Mouse (Mus musculus) intestine, embryonic 14.5 days (tissue): ENCODE results near the gene Brca1. TPM values are rescaled to one million over a fixed set of nuclear protein-coding genes. Genes with fewer than 3 reads are reported as not detected.

ENCODE experiments used
- ATAC-seq: fragments of 200-750 bp; cut with Nextera tagmentation; replicated peaks from 2 replicates; pipeline ENCODE4 v1.8.0; 2017; ENCODE audit warnings: low read depth, moderate number of reproducible peaks, moderate TSS enrichment, moderate library complexity; ENCODE audit not compliant: low FRiP score, low TSS enrichment
- DNase-seq: peaks from one replicate; pipeline ENCODE4 v3.0.0-alpha.2; 2018; ENCODE audit warnings: low spot score
- H3K27ac ChIP-seq: fragments of 300-500 bp; sonication (generic); 2 replicates; pipeline ENCODE4 v1.5.1; 2014; ENCODE audit warnings: low read depth, mild to moderate bottlenecking, control low read depth
- H3K27me3 ChIP-seq: fragments of 300-500 bp; sonication (generic); replicated peaks from 2 replicates; pipeline ENCODE4 v1.6.1; 2014; ENCODE audit warnings: low read length, control low read depth; ENCODE audit not compliant: control insufficient read depth, insufficient read depth
- H3K36me3 ChIP-seq: fragments of 300-500 bp; sonication (generic); 2 replicates; pipeline ENCODE4 v1.6.1; 2014; ENCODE audit warnings: low read length, control low read depth; ENCODE audit not compliant: control insufficient read depth, insufficient read depth
- H3K4me1 ChIP-seq: fragments of 300-500 bp; sonication (generic); replicated peaks from 2 replicates; pipeline ENCODE4 v1.6.1; 2014; ENCODE audit warnings: low read length, control low read depth, mixed read lengths; ENCODE audit not compliant: control insufficient read depth, insufficient read depth
- H3K4me2 ChIP-seq: fragments of 300-500 bp; sonication (generic); 2 replicates; pipeline ENCODE4 v1.6.1; 2014; ENCODE audit warnings: low read length
- H3K4me3 ChIP-seq: fragments of 300-500 bp; sonication (generic); 2 replicates; pipeline ENCODE4 v1.5.1; 2014; ENCODE audit warnings: low read depth, low read length, control low read depth, mixed read lengths
- H3K9ac ChIP-seq: fragments of 300-500 bp; sonication (generic); 2 replicates; pipeline ENCODE4 v1.6.1; 2014; ENCODE audit warnings: mild to moderate bottlenecking, low read length
- H3K9me3 ChIP-seq: fragments of 300-500 bp; sonication (generic); 2 replicates; pipeline ENCODE4 v1.6.1; 2016; ENCODE audit warnings: low read length, control low read depth; ENCODE audit not compliant: control insufficient read depth
- WGBS: fragments of 180-500 bp; shearing (Covaris S2); extraction: QIAGEN DNeasy Blood & Tissue Kit; methylation state at CpG from one replicate; pipeline ENCODE4 v1.1.7; 2014; 5-methylcytosine and 5-hydroxymethylcytosine counted together
- polyA plus RNA-seq: library from polyadenylated mRNA; unstranded; fragments of >200 nt; fragmentation: Nextera tagmentation; extraction: Ambion mirVana; gene quantifications from 2 replicates; pipeline ENCODE4 v1.2.1, GENCODE M21; 2014

Gene Brca1
- polyA plus RNA-seq, 1 experiment from 2014 or later = 13.3 TPM

DNA sequence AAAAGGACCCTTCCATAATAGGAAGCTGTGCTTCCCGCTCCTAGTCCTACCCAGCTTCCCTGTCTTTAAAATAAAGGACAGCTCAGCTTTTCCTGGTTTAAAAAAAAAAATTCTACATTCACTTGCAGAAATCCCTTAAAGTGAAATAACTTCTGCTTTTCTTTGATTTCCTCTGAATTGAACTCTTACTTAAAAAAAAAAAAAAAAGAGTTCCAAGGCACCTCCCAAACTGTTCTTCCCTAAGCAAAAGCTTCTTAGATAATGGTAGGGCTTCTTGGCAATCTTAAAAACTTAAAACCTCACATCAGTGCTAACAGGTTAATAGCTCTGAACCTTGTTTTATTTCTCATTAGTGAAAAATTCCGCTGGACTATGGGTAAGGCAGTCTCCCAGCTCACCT lies 31.4 kb upstream of the Brca1 start:
- no peak overlapping the region for H3K27ac ChIP-seq

DNA sequence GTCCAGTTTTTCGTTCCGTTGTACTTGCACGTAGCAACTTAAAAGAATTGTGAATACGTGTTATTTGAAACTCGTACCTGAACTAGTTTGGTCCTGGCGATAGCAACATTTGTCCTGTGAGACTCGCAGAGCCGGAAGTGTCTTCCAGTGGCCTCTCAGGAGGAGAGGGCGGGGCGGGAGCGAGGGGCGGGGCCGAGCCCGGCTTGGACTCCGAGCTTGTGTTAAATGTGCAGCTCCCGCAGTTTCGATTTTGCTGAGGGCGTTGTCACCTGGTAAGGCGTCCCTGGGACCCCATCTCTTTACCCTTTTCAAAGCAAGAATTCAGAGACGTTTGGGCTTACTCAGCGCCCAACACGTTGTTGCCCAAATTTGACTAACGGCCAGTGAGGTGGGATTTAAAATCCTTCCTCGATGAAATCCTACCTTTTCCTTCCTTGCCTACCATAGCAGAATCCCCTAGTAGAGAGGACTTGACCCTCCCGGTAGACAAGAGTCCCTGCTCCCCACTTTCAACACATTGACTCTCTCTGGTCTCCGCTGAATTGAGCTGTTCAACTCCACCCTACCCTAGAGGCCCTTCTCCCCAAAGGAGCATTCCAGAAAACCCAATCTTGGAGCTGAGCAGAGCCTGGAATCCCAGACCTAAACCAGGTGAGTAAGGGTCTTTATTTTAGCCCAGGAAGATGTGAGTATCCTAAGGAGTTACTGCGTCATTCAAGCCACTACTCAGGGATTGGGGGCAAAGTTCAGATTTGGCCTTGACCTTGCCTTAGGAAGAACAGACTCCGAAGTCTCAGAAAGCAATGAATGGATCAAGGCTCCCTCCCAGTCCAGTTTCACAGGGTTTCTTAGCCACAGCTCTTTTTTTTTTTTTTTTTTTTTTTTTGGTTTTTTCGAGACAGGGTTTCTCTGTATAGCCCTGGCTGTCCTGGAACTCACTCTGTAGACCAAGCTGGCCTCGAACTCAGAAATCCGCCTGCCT lies 30.6 kb upstream of the Brca1 start, which contains the start of gene Tmem106a:
Tmem106a (plus strand) TSS at position 189 of the 982 bp plus-strand sequence.
- Histone ChIP-seq H3K9me3 (no peaks in the 10 kb centered on the region), H3K27me3 (no peaks in the 10 kb centered on the region), H3K27ac (0 out of 2 replicates have a peak within 1 kb of the TSS, but pooled peaks have one; percentile 6), H3K36me3 (peaks cover 38% of the 10 kb centered on the region), H3K4me2 (peak within 1 kb of the TSS; percentile 64), H3K4me3 (peak within 1 kb of the TSS; percentile 44), H3K9ac (peak within 1 kb of the TSS; percentile 49; the same call in 1 of the 2 replicates), H3K4me1 (no peaks in the 10 kb centered on the region)
- peak; percentile 82 for ATAC-seq
- DNase-seq = peak; percentile 85
- 17% methylated on average over 30 of the region's 31 CpGs for WGBS

More for the DNA sequence above, 31.4 kb upstream of the Brca1 start:
- H3K36me3 ChIP-seq = peaks cover 29% of the 10 kb centered on the region
- 87% methylated on average over 2 of the region's 2 CpGs for WGBS
- ATAC-seq (no peak), DNase-seq (no peak)
- H3K9ac ChIP-seq = no peak overlapping the region
- no peaks in the 10 kb centered on the region for H3K27me3 ChIP-seq
- no peak overlapping the region for H3K4me2 ChIP-seq
- H3K4me1 ChIP-seq = no peaks in the 10 kb centered on the region
- no peak overlapping the region for H3K4me3 ChIP-seq
- H3K9me3 ChIP-seq = no peaks in the 10 kb centered on the region

DNA sequence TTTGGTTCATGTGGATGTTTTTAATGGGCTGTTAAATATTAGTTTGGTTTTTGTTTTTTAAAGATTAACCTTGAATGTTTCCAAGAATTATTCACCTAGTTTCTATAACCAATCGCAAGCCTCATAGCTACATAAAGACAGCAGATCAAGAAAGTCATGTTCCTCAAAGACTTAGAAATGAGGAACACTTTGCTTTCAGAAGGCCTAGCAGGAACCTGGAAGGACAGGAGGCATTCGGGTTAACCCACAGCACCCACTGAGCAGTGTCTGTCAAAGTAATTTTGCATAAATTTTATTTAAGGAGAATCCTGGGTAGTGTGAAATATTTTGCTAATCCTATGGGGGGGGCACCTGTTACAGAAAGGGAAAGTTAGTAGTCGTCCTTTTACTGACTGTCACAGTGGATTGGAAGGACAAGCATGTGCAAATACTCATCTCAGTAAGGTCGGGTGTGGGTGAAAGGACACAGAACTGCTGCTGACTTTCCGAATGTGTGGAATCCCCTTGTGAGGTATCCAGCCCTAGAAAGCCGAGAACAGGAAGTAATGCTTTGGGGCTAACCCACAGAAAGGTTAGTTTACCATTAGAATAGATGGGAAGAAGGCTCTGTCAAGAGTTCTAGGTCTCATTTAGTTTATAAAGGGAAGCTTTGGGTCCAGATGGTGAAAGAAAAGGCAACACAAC lies 29.5 kb upstream of the Brca1 start:
- Histone ChIP-seq H3K27ac (no peak overlapping the region), H3K9ac (no peak overlapping the region), H3K4me3 (no peak overlapping the region), H3K4me1 (no peaks in the 10 kb centered on the region), H3K36me3 (peaks cover 49% of the 10 kb centered on the region), H3K4me2 (peak overlapping the region; percentile 64; the same call in 1 of the 2 replicates), H3K27me3 (no peaks in the 10 kb centered on the region), H3K9me3 (no peaks in the 10 kb centered on the region)
- 71% methylated on average over 6 of the region's 6 CpGs for WGBS
- DNase-seq = no peak
- ATAC-seq = no peak

DNA sequence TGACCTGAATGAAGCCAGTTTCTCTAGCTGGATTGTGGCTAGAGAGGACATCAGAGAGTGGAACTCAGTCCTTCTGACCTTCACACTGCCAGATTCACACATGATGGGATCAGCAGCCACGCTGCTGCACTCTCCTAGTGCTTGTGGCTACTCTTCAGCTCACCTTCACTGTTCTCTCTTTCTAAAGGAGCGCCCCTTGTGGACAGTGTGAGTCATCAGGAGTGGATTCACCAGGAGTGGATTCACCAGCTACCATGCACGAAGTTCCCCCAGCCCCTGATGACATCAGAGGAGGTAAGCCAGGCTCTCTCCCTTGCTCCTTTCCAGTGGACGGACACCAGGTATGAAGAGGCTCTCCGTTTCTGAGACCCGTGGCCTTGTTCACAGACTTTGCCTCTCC lies 24.4 kb upstream of the Brca1 start:
- no peak for DNase-seq

DNA sequence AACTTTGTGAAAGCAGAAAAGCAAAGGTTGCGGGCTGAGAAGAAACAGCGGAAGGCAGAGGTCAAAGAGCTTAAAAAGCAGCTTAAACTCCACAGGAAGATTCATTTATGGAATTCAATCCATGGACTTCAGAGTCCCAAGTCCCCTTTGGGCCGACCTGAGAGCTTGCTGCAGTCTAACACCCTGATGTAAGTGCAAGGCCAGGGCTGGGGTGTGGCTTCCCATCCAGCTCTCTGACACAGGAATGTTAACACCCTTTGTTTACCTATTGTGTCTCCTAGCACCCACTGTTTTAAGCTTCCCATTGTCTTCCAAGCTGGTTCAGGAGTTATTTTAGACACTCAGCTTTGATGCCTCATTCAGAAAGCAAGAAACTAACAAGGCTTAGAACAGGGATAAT lies 16.7 kb upstream of the Brca1 start:
- H3K27ac ChIP-seq = no peak overlapping the region
- no peak overlapping the region for H3K4me2 ChIP-seq
- DNase-seq (no peak), ATAC-seq (no peak)
- no peaks in the 10 kb centered on the region for H3K27me3 ChIP-seq
- no peak overlapping the region for H3K4me3 ChIP-seq
- 83% methylated on average over 3 of the region's 3 CpGs for WGBS
- no peaks in the 10 kb centered on the region for H3K9me3 ChIP-seq
- H3K9ac ChIP-seq = no peak overlapping the region
- H3K4me1 ChIP-seq = no peaks in the 10 kb centered on the region
- H3K36me3 ChIP-seq = peaks cover 90% of the 10 kb centered on the region

More for the DNA sequence above, 24.4 kb upstream of the Brca1 start:
- Histone ChIP-seq H3K27me3 (no peaks in the 10 kb centered on the region), H3K4me1 (no peaks in the 10 kb centered on the region), H3K4me2 (no peak overlapping the region), H3K4me3 (no peak overlapping the region), H3K9me3 (no peaks in the 10 kb centered on the region), H3K27ac (no peak overlapping the region), H3K36me3 (peaks cover 99% of the 10 kb centered on the region), H3K9ac (no peak overlapping the region)
- 83% methylated on average over 6 of the region's 6 CpGs for WGBS
- ATAC-seq = no peak

DNA sequence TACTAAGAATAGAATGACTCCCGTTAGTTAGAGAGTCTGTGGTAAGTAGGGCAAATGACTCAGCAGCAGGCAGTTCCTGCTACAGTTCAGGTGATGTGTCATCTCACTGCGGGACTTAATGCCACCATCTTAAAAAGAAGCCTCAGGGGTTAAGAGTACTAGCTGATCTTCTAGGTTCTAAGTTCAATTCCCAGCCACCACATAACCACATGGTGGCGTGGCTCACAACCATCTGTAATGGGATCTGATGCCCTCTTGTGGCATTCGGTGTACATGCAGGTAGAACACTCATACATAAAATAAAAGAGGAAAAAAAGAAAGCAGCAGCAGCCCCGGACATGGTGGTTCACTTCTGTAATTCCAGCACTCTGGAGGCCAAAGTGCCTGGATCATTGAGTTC lies 10.6 kb upstream of the Brca1 start:
- 45% methylated on average over 5 of the region's 5 CpGs for WGBS
- Histone ChIP-seq H3K9me3 (no peaks in the 10 kb centered on the region), H3K36me3 (peaks cover 74% of the 10 kb centered on the region), H3K27me3 (no peaks in the 10 kb centered on the region), H3K4me2 (no peak overlapping the region), H3K27ac (no peak overlapping the region), H3K4me3 (no peak overlapping the region), H3K9ac (no peak overlapping the region), H3K4me1 (no peaks in the 10 kb centered on the region)
- no peak; the same call in 1 of the 2 replicates for ATAC-seq
- DNase-seq = peak; percentile 67

DNA sequence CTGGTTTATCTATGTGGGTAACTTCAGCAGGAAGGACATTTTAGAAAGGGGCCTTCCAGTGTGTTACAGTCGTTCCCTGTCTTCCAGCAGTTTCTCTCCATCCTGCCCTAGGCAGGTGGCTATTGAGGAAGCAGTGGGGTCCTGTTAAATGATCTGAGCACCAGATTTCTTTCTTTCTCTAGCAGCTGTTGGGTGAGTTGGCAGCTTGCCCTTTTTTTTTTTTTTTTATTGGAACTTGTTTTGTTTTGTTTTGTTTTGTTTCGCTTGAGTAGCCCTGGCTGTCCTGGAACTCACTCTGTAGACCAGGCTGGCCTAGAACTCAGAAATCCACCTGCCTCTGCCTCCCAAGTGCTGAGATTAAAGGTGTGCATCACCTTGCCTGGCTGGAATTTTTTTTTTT lies 5.2 kb upstream of the Brca1 start:
- DNase-seq (no peak), ATAC-seq (no peak)
- peaks cover 14% of the 10 kb centered on the region for H3K4me1 ChIP-seq
- H3K4me2 ChIP-seq = no peak overlapping the region
- no peak overlapping the region for H3K4me3 ChIP-seq
- no peaks in the 10 kb centered on the region for H3K27me3 ChIP-seq
- no peak overlapping the region for H3K27ac ChIP-seq
- 85% methylated on average over 2 of the region's 2 CpGs for WGBS
- H3K9ac ChIP-seq = no peak overlapping the region
- peaks cover 60% of the 10 kb centered on the region for H3K36me3 ChIP-seq
- no peaks in the 10 kb centered on the region for H3K9me3 ChIP-seq

DNA sequence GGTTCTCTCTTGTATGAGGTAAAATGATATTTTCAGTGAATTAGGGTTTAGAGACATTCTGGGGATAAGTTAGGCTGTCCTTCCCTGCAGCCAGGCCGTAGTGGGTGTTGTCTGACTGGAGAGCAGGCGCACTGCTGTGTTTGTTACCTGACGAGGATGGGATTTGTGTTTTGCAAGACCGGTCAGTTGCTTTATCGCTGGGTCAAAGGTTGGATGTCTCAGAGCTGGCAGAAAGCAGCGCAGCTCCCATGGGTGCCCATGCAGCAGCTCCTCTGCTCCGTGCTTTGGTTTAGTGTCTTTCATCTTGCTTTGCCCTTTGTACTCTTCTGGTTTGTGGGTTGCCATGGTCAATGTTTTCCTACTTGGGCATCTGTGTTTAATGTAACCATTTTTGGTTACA lies 4.8 kb upstream of the Brca1 start:
- ATAC-seq (no peak), DNase-seq (no peak)
- no peak overlapping the region for H3K27ac ChIP-seq
- 91% methylated on average over 7 of the region's 7 CpGs for WGBS
- H3K36me3 ChIP-seq = peaks cover 60% of the 10 kb centered on the region
- H3K9ac ChIP-seq = no peak overlapping the region
- peaks cover 14% of the 10 kb centered on the region for H3K4me1 ChIP-seq
- no peak overlapping the region for H3K4me3 ChIP-seq
- H3K9me3 ChIP-seq = no peaks in the 10 kb centered on the region
- no peak overlapping the region for H3K4me2 ChIP-seq
- no peaks in the 10 kb centered on the region for H3K27me3 ChIP-seq
